Mouse (Mus musculus) liver, postnatal 0 days (tissue): ENCODE data around the gene A930017K11Rik. TPM values are rescaled to one million over a fixed set of nuclear protein-coding genes. Genes with fewer than 3 reads are reported as not detected.

Experiments
- ATAC-seq: fragments of 200-750 bp; cut with Nextera tagmentation; 2 replicates; pipeline ENCODE4 v1.8.0; 2017; ENCODE audit warnings: mild to moderate bottlenecking, moderate library complexity
- DNase-seq: peaks from one replicate; pipeline ENCODE4 v3.0.0-alpha.2; 2016
- H3K27ac ChIP-seq: fragments of 300-500 bp; sonication (generic); 2 replicates; pipeline ENCODE4 v1.5.1; 2014; ENCODE audit warnings: antibody characterized with exemption, moderate library complexity, mild to moderate bottlenecking, low read depth
- H3K27me3 ChIP-seq: fragments of 300-500 bp; sonication (generic); 2 replicates; pipeline ENCODE4 v1.6.1; 2014; ENCODE audit warnings: low read length, control low read depth, mixed read lengths; ENCODE audit not compliant: insufficient read depth
- H3K36me3 ChIP-seq: fragments of 300-500 bp; sonication (generic); replicated peaks from 2 replicates; pipeline ENCODE4 v1.6.1; 2014; ENCODE audit warnings: mild to moderate bottlenecking, control low read depth, low read length, moderate library complexity, mixed read lengths; ENCODE audit not compliant: insufficient read depth
- H3K4me1 ChIP-seq: fragments of 300-500 bp; sonication (generic); 2 replicates; pipeline ENCODE4 v1.6.1; 2014; ENCODE audit warnings: antibody characterized with exemption, mild to moderate bottlenecking, control low read depth; ENCODE audit not compliant: insufficient read depth
- H3K4me2 ChIP-seq: fragments of 300-500 bp; sonication (generic); 2 replicates; pipeline ENCODE4 v1.6.1; 2014; ENCODE audit warnings: low read depth, mild to moderate bottlenecking, low read length, moderate library complexity, mixed read lengths
- H3K4me3 ChIP-seq: fragments of 300-500 bp; sonication (generic); 2 replicates; pipeline ENCODE4 v1.5.1; 2014; ENCODE audit warnings: low read depth, low read length
- H3K9ac ChIP-seq: fragments of 300-500 bp; sonication (generic); replicated peaks from 2 replicates; pipeline ENCODE4 v1.6.1; 2014; ENCODE audit warnings: mild to moderate bottlenecking, moderate library complexity
- H3K9me3 ChIP-seq: fragments of 300-500 bp; sonication (generic); 2 replicates; pipeline ENCODE4 v1.6.1; 2016; ENCODE audit warnings: mild to moderate bottlenecking, control low read depth, low read length, mixed read lengths
- CTCF ChIP-seq: sonication (generic); IDR thresholded peaks from 2 replicates; pipeline ENCODE4 v1.5.1; 2016; ENCODE audit warnings: antibody characterized with exemption, low read depth
- EP300 ChIP-seq: IDR thresholded peaks from 2 replicates; pipeline ENCODE4 v1.6.1; 2016; ENCODE audit warnings: antibody characterized with exemption, low read depth, mild to moderate bottlenecking
- WGBS: fragments of 180-500 bp; shearing (Covaris S2); extraction: QIAGEN DNeasy Blood & Tissue Kit; methylation state at CpG from one replicate; pipeline ENCODE4 v1.1.7; 2014; ENCODE audit not compliant: insufficient replicate concordance; 5-methylcytosine and 5-hydroxymethylcytosine counted together
- polyA plus RNA-seq: library from polyadenylated mRNA; unstranded; fragments of >200 nt; fragmentation: Nextera tagmentation; extraction: Ambion mirVana; gene quantifications from 2 replicates; pipeline ENCODE4 v1.2.1, GENCODE M21; 2015

The A930017K11Rik gene
- polyA plus RNA-seq, 1 experiment from 2014 or later = not detected

- H3K4me3 ChIP-seq = no peak overlapping the region
- H3K4me1 ChIP-seq = peaks cover 43% of the 10 kb centered on the region
- no peak overlapping the region for H3K4me2 ChIP-seq
- TF ChIP-seq CTCF (no peak), EP300 (no peak)
- DNase-seq (no peak), ATAC-seq (no peak)
- no peak overlapping the region for H3K9ac ChIP-seq
- H3K36me3 ChIP-seq = no peaks in the 10 kb centered on the region
- no peaks in the 10 kb centered on the region for H3K27me3 ChIP-seq
- H3K27ac ChIP-seq = no peak overlapping the region
- H3K9me3 ChIP-seq = no peaks in the 10 kb centered on the region
- 70% methylated on average over 8 of the region's 8 CpGs for WGBS
Observed at GRCm38 (mm10) chr17:25916931-25917647, 35.3 kb downstream of the A930017K11Rik start.

- DNase-seq = no peak
Observed at GRCm38 (mm10) chr17:25914295-25914694, 38.1 kb downstream of the A930017K11Rik start.

GRCm38 (mm10) chr17:25913877-25914275, 38.5 kb downstream of the A930017K11Rik start:
- ATAC-seq = no peak
- Histone ChIP-seq H3K4me1 (peaks cover 34% of the 10 kb centered on the region), H3K36me3 (no peaks in the 10 kb centered on the region), H3K9me3 (no peaks in the 10 kb centered on the region), H3K27me3 (no peaks in the 10 kb centered on the region), H3K4me3 (no peak overlapping the region), H3K27ac (no peak overlapping the region), H3K4me2 (peak overlapping the region; percentile 1), H3K9ac (no peak overlapping the region; the same call in 1 of the 2 replicates)
- no peak for DNase-seq
- TF ChIP-seq EP300 = no peak
- no peak for TF ChIP-seq CTCF
- WGBS = 19% methylated on average over 1 of the region's 1 CpGs

More at GRCm38 (mm10) chr17:25914295-25914694, 38.1 kb downstream of the A930017K11Rik start:
- Histone ChIP-seq H3K9me3 (no peaks in the 10 kb centered on the region), H3K4me1 (peaks cover 36% of the 10 kb centered on the region), H3K27ac (no peak overlapping the region), H3K36me3 (no peaks in the 10 kb centered on the region), H3K4me2 (no peak overlapping the region), H3K27me3 (no peaks in the 10 kb centered on the region), H3K4me3 (no peak overlapping the region), H3K9ac (no peak overlapping the region; the same call in 1 of the 2 replicates)
- TF ChIP-seq CTCF (no peak), EP300 (no peak)
- no peak for ATAC-seq
- 51% methylated on average over 4 of the region's 4 CpGs for WGBS

GRCm38 (mm10) chr17:25913186-25913876, 39.0 kb downstream of the A930017K11Rik start:
- H3K9me3 ChIP-seq = no peaks in the 10 kb centered on the region
- H3K27ac ChIP-seq = no peak overlapping the region
- no peaks in the 10 kb centered on the region for H3K27me3 ChIP-seq
- H3K9ac ChIP-seq = no peak overlapping the region
- WGBS = 58% methylated on average over 14 of the region's 14 CpGs
- no peaks in the 10 kb centered on the region for H3K36me3 ChIP-seq
- H3K4me3 ChIP-seq = no peak overlapping the region
- ATAC-seq (no peak), DNase-seq (no peak)
- peaks cover 29% of the 10 kb centered on the region for H3K4me1 ChIP-seq
- H3K4me2 ChIP-seq = peak overlapping the region; percentile 1
- TF ChIP-seq CTCF (no peak), EP300 (no peak)

GRCm38 (mm10) chr17:25911816-25912215, 40.5 kb downstream of the A930017K11Rik start:
- no peak for TF ChIP-seq CTCF
- TF ChIP-seq EP300 = no peak
- Histone ChIP-seq H3K36me3 (no peaks in the 10 kb centered on the region), H3K9me3 (no peaks in the 10 kb centered on the region), H3K4me2 (no peak overlapping the region), H3K4me3 (no peak overlapping the region), H3K9ac (no peak overlapping the region), H3K4me1 (peaks cover 17% of the 10 kb centered on the region), H3K27me3 (no peaks in the 10 kb centered on the region), H3K27ac (no peak overlapping the region)
- ATAC-seq (no peak), DNase-seq (no peak)
- 70% methylated on average over 4 of the region's 4 CpGs for WGBS

- Histone ChIP-seq H3K4me2 (no peak overlapping the region), H3K9ac (no peak overlapping the region), H3K4me1 (no peaks in the 10 kb centered on the region), H3K36me3 (no peaks in the 10 kb centered on the region), H3K27me3 (no peaks in the 10 kb centered on the region), H3K9me3 (no peaks in the 10 kb centered on the region), H3K27ac (no peak overlapping the region), H3K4me3 (no peak overlapping the region)
- 88% methylated on average over 2 of the region's 2 CpGs for WGBS
- ATAC-seq (no peak), DNase-seq (no peak)
- TF ChIP-seq CTCF (no peak), EP300 (no peak)
Observed at GRCm38 (mm10) chr17:25907640-25908039, 44.7 kb downstream of the A930017K11Rik start.
